Mouse (Mus musculus): ENCODE measurements at regions not wholly inside any gene's neighbourhood (a gene's known extent, or its start where the extent isn't known, plus 50 kb on each side); places are given as distances from the start of the nearest gene placed in this dataset.

DNA sequence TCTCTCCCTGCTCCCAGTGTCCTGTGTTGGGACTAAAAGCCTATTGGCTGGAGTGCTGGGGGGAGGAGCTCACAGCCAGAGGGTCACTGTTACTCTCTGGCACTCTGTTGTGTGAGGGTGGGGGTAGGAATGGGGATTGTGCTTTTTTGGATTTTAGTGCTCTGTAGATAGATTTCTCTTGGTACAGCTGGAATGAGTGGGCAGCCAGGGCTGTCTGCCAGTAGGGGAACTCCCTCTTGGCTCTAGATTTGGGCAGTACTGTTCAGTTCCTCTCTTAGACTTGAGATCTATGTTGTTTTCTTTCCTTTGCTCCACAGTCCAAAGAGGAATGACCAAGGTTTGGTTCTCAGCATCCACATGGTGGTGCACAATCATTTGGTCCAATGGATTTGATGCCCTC lies 282.6 kb downstream of the Fgf9 start:
- TF ChIP-seq CTCF (IDR thresholded peaks at IDR 0.05; ENCODE audit: low read depth) (no peak), EP300 (IDR thresholded peaks at IDR 0.05; ENCODE audit: low read depth) (no peak)

Measured in heart, postnatal 0 days (tissue).